Mouse (Mus musculus) embryonic facial prominence, embryonic 14.5 days (tissue): ENCODE measurements around the gene St6galnac6. TPM values are rescaled to one million over a fixed set of nuclear protein-coding genes. Genes with fewer than 3 reads are reported as not detected.

Experiments used
- ATAC-seq: fragments of 200-750 bp; cut with Nextera tagmentation; 2 replicates; pipeline ENCODE4 v1.8.0; 2017; ENCODE audit warnings: low read depth, moderate number of reproducible peaks, moderate TSS enrichment
- DNase-seq: peaks from one replicate; pipeline ENCODE4 v3.0.0-alpha.2; 2015; ENCODE audit warnings: low spot score
- H3K27ac ChIP-seq: fragments of 300-500 bp; sonication (generic); replicated peaks from 2 replicates; pipeline ENCODE4 v1.5.1; 2014; ENCODE audit warnings: low read depth, mild to moderate bottlenecking, low read length, moderate library complexity
- H3K27me3 ChIP-seq: fragments of 300-500 bp; sonication (generic); replicated peaks from 2 replicates; pipeline ENCODE4 v1.6.1; 2014; ENCODE audit warnings: low read length; ENCODE audit not compliant: control insufficient read depth, insufficient read depth
- H3K36me3 ChIP-seq: fragments of 300-500 bp; sonication (generic); 2 replicates; pipeline ENCODE4 v1.6.1; 2014; ENCODE audit warnings: low read length, mixed read lengths; ENCODE audit not compliant: control insufficient read depth, insufficient read depth
- H3K4me1 ChIP-seq: fragments of 300-500 bp; sonication (generic); 2 replicates; pipeline ENCODE4 v1.6.1; 2014; ENCODE audit warnings: antibody characterized with exemption, low read length; ENCODE audit not compliant: control insufficient read depth, insufficient read depth
- H3K4me2 ChIP-seq: fragments of 300-500 bp; sonication (generic); 2 replicates; pipeline ENCODE4 v1.6.1; 2014; ENCODE audit warnings: low read depth, mild to moderate bottlenecking, low read length, moderate library complexity, mixed read lengths
- H3K4me3 ChIP-seq: fragments of 300-500 bp; sonication (generic); 2 replicates; pipeline ENCODE4 v1.5.1; 2014; ENCODE audit warnings: low read depth, mild to moderate bottlenecking, low read length
- H3K9ac ChIP-seq: fragments of 300-500 bp; sonication (generic); 2 replicates; pipeline ENCODE4 v1.6.1; 2014; ENCODE audit warnings: low read depth, mild to moderate bottlenecking, low read length, moderate library complexity, mixed read lengths
- H3K9me3 ChIP-seq: fragments of 300-500 bp; sonication (generic); 2 replicates; pipeline ENCODE4 v1.6.1; 2016; ENCODE audit warnings: low read length; ENCODE audit not compliant: control insufficient read depth
- WGBS: fragments of 180-500 bp; shearing (Covaris S2); extraction: QIAGEN DNeasy Blood & Tissue Kit; methylation state at CpG from one replicate; pipeline ENCODE4 v1.1.7; 2014; 5-methylcytosine and 5-hydroxymethylcytosine counted together
- polyA plus RNA-seq: library from polyadenylated mRNA; unstranded; fragments of >200 nt; fragmentation: Nextera tagmentation; extraction: Ambion mirVana; gene quantifications from 2 replicates; pipeline ENCODE4 v1.2.1, GENCODE M21; 2014

St6galnac6 gene
- polyA plus RNA-seq, 1 experiment from 2014 or later: 11.1 TPM

DNA sequence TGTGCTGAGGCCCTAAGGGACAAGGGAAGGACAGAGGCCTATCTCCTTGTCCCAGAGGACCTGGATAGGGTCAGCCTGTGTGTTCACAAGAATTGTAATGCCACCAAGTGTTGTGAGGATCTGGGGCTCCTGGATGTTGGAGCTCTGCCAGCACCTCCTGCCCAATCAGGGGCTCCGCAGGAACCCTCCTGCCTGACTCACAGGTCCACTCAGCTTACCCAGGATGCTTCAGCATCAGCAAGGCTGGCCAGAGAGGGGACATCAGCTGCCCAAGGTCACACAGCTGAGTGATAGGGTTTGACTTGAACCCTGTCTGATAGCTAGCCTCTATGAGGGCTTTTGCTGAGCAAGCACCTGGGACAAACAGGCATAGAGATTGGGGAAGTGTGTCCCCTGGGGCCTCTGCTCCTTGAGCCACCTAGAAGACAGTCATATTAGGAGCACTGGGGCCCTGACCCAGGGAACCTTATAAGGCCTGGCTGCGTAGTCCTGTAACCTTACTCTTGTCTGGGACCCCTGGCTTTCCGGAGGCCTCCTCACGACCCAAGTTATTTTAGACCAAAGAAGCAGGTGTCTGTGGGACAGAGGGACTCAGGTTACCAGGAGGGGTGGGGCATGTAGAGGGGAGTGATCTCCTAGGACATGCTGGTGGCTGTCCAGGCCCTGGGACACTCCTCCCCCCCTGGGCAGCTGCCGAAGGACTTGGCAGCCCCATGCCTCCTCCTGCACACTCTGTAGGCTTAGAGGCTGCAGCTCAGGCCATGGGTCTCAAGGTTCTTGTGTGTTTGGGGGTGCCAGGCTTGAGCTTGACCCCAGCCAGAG, 26.6 kb downstream of the St6galnac6 start:
- H3K36me3 ChIP-seq: no peaks in the 10 kb centered on the region
- H3K4me2 ChIP-seq: peak overlapping the region; percentile 53
- H3K4me3 ChIP-seq: peak overlapping the region; percentile 25; the same call in 1 of the 2 replicates
- peak overlapping the region; percentile 74 for H3K27ac ChIP-seq
- peak; percentile 31; the same call in 1 of the 2 replicates for ATAC-seq
- H3K9ac ChIP-seq: peak overlapping the region; percentile 54
- H3K4me1 ChIP-seq: peaks cover 21% of the 10 kb centered on the region
- H3K27me3 ChIP-seq: no peaks in the 10 kb centered on the region
- 38% methylated on average over 5 of the region's 5 CpGs for WGBS
- peak; percentile 66 for DNase-seq
- H3K9me3 ChIP-seq: no peaks in the 10 kb centered on the region

GRCm38 (mm10) chr2:32627266-32628043, 27.9 kb downstream of the St6galnac6 start:
- no peak overlapping the region for H3K4me3 ChIP-seq
- DNase-seq: no peak
- no peak overlapping the region for H3K27ac ChIP-seq
- no peaks in the 10 kb centered on the region for H3K36me3 ChIP-seq
- no peak overlapping the region for H3K9ac ChIP-seq
- H3K4me1 ChIP-seq: peaks cover 16% of the 10 kb centered on the region
- H3K9me3 ChIP-seq: no peaks in the 10 kb centered on the region
- no peak overlapping the region for H3K4me2 ChIP-seq
- 65% methylated on average over 19 of the region's 20 CpGs for WGBS
- no peak for ATAC-seq
- no peaks in the 10 kb centered on the region for H3K27me3 ChIP-seq

- no peak for DNase-seq
- peaks cover 16% of the 10 kb centered on the region for H3K4me1 ChIP-seq
- H3K27me3 ChIP-seq: no peaks in the 10 kb centered on the region
- ATAC-seq: no peak
- H3K9me3 ChIP-seq: no peaks in the 10 kb centered on the region
- H3K36me3 ChIP-seq: no peaks in the 10 kb centered on the region
- H3K9ac ChIP-seq: no peak overlapping the region
- H3K4me3 ChIP-seq: no peak overlapping the region
- 57% methylated on average over 4 of the region's 4 CpGs for WGBS
- peak overlapping the region; percentile 48; the same call in 1 of the 2 replicates for H3K27ac ChIP-seq
- H3K4me2 ChIP-seq: peak overlapping the region; percentile 7; the same call in 1 of the 2 replicates
Measured at GRCm38 (mm10) chr2:32628044-32628550, 28.6 kb downstream of the St6galnac6 start.

DNA sequence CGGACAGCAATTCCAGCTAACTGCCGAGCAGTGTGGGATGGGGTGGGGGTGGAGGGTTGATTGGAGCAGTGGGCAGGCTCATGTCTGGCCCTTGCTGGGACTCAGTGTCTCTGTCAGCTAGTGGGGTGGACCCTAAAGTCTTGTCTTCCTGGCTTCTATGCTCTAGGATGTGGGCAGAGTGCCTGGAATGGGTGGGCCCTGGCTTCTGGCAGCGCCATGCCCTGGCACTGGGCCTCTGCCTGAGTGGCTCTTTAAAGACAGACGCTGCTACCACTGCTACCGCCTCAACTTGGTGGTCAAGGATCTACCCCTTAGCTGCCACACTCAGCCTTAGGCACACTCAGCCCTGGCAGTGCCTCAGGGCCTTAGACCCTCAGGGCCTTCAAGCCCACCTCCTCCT, 29.2 kb downstream of the St6galnac6 start:
- ATAC-seq (peak; percentile 10; the same call in 1 of the 2 replicates), DNase-seq (peak; percentile 74)
- peak overlapping the region; percentile 48; the same call in 1 of the 2 replicates for H3K27ac ChIP-seq
- H3K4me2 ChIP-seq: peak overlapping the region; percentile 23; the same call in 1 of the 2 replicates
- 0 out of 2 replicates have a peak overlapping the region, but pooled peaks have one; percentile 12 for H3K9ac ChIP-seq
- no peak overlapping the region for H3K4me3 ChIP-seq
- no peaks in the 10 kb centered on the region for H3K36me3 ChIP-seq
- H3K4me1 ChIP-seq: peaks cover 16% of the 10 kb centered on the region
- H3K9me3 ChIP-seq: no peaks in the 10 kb centered on the region
- H3K27me3 ChIP-seq: no peaks in the 10 kb centered on the region
- WGBS: 23% methylated on average over 5 of the region's 5 CpGs

DNA sequence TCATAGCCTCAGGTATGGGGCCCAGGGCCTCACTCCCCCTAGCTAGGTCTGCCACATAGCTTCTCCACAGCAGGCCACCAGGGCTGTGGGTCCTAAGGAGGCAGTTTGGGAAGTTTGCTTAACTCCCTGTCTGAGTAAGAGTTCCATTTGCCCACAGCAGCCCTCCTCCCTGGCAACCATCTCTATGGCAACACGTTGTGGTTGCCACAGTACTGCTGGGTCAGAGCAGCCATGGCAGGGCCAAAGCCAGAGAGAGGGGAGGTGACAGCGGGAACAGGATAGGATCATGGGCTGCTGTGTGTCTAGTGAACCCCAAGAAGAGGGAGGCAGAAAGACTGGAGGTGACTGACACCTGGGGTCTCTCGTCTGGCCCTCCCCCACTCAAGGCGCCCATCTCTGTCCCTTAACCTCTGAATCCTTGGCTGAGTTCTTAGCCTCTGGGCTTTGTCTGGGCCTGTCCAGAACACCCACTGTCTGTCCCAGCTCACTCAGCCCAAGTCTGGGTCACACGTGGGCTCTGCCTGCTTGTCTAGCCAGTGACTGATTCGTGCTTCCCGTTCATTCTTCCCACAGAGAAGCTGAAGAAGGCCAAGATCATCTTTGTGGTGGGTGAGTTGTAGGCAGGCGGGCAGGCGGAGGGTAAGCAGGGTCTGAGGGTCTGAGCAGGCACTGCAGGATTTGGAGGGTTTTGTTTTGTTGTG, 29.9 kb downstream of the St6galnac6 start:
- no peaks in the 10 kb centered on the region for H3K27me3 ChIP-seq
- no peaks in the 10 kb centered on the region for H3K36me3 ChIP-seq
- 0 out of 2 replicates have a peak overlapping the region, but pooled peaks have one; percentile 12 for H3K9ac ChIP-seq
- peaks cover 16% of the 10 kb centered on the region for H3K4me1 ChIP-seq
- H3K27ac ChIP-seq: peak overlapping the region; percentile 48; the same call in 1 of the 2 replicates
- no peaks in the 10 kb centered on the region for H3K9me3 ChIP-seq
- no peak overlapping the region for H3K4me3 ChIP-seq
- WGBS: 41% methylated on average over 9 of the region's 9 CpGs
- H3K4me2 ChIP-seq: peak overlapping the region; percentile 23; the same call in 1 of the 2 replicates
- peak; percentile 85 for DNase-seq
- ATAC-seq: peak; percentile 34; the same call in 1 of the 2 replicates

DNA sequence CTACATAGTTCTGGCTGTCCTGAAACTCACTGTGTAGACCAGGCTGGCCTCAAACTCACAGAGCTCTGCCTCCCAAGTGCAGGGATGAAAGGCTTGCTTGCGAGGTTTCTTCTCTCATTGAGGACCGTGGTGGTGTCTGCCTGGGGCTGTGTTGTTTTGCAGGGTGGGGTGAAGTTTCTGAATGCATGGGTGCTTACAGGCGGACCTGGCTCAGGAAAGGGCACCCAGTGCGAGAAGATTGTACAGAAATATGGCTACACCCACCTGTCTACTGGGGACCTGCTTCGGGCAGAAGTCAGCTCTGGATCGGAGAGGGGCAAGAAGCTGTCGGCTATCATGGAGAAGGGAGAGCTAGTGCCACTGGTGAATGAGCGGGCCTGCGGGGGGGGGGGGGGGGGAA, 30.5 kb downstream of the St6galnac6 start:
- H3K27ac ChIP-seq: no peak overlapping the region

GRCm38 (mm10) chr2:32631046-32631445, 31.5 kb downstream of the St6galnac6 start:
- no peak overlapping the region for H3K4me3 ChIP-seq
- H3K4me2 ChIP-seq: no peak overlapping the region
- no peak for ATAC-seq
- WGBS: 80% methylated on average over 10 of the region's 10 CpGs
- H3K9me3 ChIP-seq: no peaks in the 10 kb centered on the region
- no peak overlapping the region for H3K9ac ChIP-seq
- H3K27me3 ChIP-seq: no peaks in the 10 kb centered on the region
- no peak overlapping the region for H3K27ac ChIP-seq
- no peaks in the 10 kb centered on the region for H3K36me3 ChIP-seq
- DNase-seq: no peak
- peaks cover 8% of the 10 kb centered on the region for H3K4me1 ChIP-seq

More for the DNA sequence above, 30.5 kb downstream of the St6galnac6 start:
- H3K4me1 ChIP-seq: peaks cover 16% of the 10 kb centered on the region
- no peak overlapping the region for H3K4me3 ChIP-seq
- H3K4me2 ChIP-seq: no peak overlapping the region
- no peaks in the 10 kb centered on the region for H3K9me3 ChIP-seq
- ATAC-seq (no peak), DNase-seq (no peak)
- no peak overlapping the region for H3K9ac ChIP-seq
- 89% methylated on average over 7 of the region's 9 CpGs for WGBS
- no peaks in the 10 kb centered on the region for H3K36me3 ChIP-seq
- H3K27me3 ChIP-seq: no peaks in the 10 kb centered on the region
